Comparison of ENCODE assay signal across 10 mouse cellular contexts in the genomic region with DNA sequence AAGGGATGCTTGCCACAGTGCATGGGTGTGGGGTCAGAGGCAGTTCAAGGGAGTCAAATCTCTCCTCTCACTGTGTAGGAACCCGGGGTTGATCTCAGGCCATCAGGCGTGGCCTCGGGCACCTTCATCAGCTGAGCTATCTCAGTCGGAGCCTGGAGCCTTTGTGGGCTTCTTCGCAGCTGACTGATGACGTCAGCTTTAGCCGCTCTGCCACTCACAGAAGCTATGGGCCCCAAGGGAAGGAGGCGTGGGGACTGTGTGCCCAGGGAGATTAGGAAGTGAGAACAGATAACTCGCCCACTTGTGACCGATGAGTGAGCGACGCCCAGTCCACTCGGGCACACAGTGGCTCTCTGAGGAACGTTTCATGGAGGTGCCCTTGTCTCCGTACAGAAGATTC. TPM values are rescaled to one million over a fixed set of nuclear protein-coding genes. Genes with fewer than 3 reads are reported as not detected.
DNase-seq lines count a peak whose midpoint lies in the region; ATAC-seq and TF ChIP-seq lines count a peak whose summit lies in the region.
"Had no signal": no experiment of that assay in that cellular context is flagged by ENCODE, and none has a peak within 500 bp of the region (broad histone marks: within the 10 kb centered on the region; RNA-seq: fewer than 3 reads in every experiment).

No protein-coding gene starts in this region.

- H3K4me3 ChIP-seq in ES-Bruce4 (ENCODE audit: low read depth, low read length) = no peak overlapping the region
- no peak overlapping the region for H3K4me3 ChIP-seq in intestine, embryonic 16.5 days (ENCODE audit: low read length)
- H3K4me3 ChIP-seq: embryonic facial prominence, embryonic 13.5 days; hindbrain, embryonic 15.5 days; limb, embryonic 12.5 days had no signal

- H3K36me3 ChIP-seq in ES-Bruce4 (ENCODE audit: control insufficient read depth, insufficient read depth, low read length, poor library complexity, severe bottlenecking) = no peaks in the 10 kb centered on the region
- H3K36me3 ChIP-seq in intestine, embryonic 16.5 days (ENCODE audit: control insufficient read depth, insufficient read depth, low read length) = no peaks in the 10 kb centered on the region
- H3K36me3 ChIP-seq: embryonic facial prominence, embryonic 13.5 days; hindbrain, embryonic 15.5 days; limb, embryonic 12.5 days had no signal

- 37% methylated on average over 15 of the region's 15 CpGs for WGBS in intestine, embryonic 16.5 days

- no peaks in the 10 kb centered on the region for H3K27me3 ChIP-seq in ES-Bruce4 (ENCODE audit: control insufficient read depth, insufficient read depth, low read length, poor library complexity, severe bottlenecking)
- no peaks in the 10 kb centered on the region for H3K27me3 ChIP-seq in intestine, embryonic 16.5 days (replicated peaks; ENCODE audit: control insufficient read depth, insufficient read depth, low read length)
- H3K27me3 ChIP-seq: hindbrain, embryonic 15.5 days had no signal

- peaks cover 7% of the 10 kb centered on the region for H3K4me1 ChIP-seq in ES-Bruce4 (ENCODE audit: control insufficient read depth, insufficient read depth, low read length)
- peaks cover 14% of the 10 kb centered on the region for H3K4me1 ChIP-seq in intestine, embryonic 16.5 days (ENCODE audit: control insufficient read depth, insufficient read depth, low read length)

- TF ChIP-seq POLR2A in ES-Bruce4 (IDR thresholded peaks at IDR 0.05; ENCODE audit: insufficient read depth, low read length) = no peak

- no peak overlapping the region for H3K27ac ChIP-seq in ES-Bruce4 (ENCODE audit: insufficient read depth, low read length)
- H3K27ac ChIP-seq in intestine, embryonic 16.5 days (ENCODE audit: low read length) = no peak overlapping the region
- H3K27ac ChIP-seq: embryonic facial prominence, embryonic 13.5 days; hindbrain, embryonic 15.5 days; limb, embryonic 12.5 days had no signal

- 0 out of 2 replicates have a peak, but pooled peaks have one; percentile 45 for TF ChIP-seq EP300 in ES-Bruce4 (IDR thresholded peaks at IDR 0.05; ENCODE audit: insufficient read depth, low read depth, low read length)

- peak; percentile 23 for DNase-seq in brain, adult 2 months (ENCODE audit: low read depth, low spot score)
- DNase-seq in frontal cortex, postnatal 25 days (ENCODE audit: low spot score in 2 of 2) = no peak
- DNase-seq in right cerebral cortex, adult 18-20 months = no peak
- DNase-seq in kidney, adult 18-20 months = no peak

- H3K4me2 ChIP-seq in intestine, embryonic 16.5 days (ENCODE audit: low read depth, low read length) = no peak overlapping the region
- H3K4me2 ChIP-seq: embryonic facial prominence, embryonic 13.5 days; hindbrain, embryonic 15.5 days; limb, embryonic 12.5 days had no signal

- H3K9ac ChIP-seq in ES-Bruce4 (ENCODE audit: low read depth, poor library complexity, severe bottlenecking) = no peak overlapping the region
- no peak overlapping the region for H3K9ac ChIP-seq in intestine, embryonic 16.5 days (ENCODE audit: low read depth, low read length)
- H3K9ac ChIP-seq: embryonic facial prominence, embryonic 13.5 days; hindbrain, embryonic 15.5 days; limb, embryonic 12.5 days had no signal

- H3K9me3 ChIP-seq in ES-Bruce4 (replicated peaks; ENCODE audit: control insufficient read depth, insufficient read depth, low read length, poor library complexity, severe bottlenecking) = no peaks in the 10 kb centered on the region
- H3K9me3 ChIP-seq in intestine, embryonic 16.5 days (ENCODE audit: control insufficient read depth, low read length) = no peaks in the 10 kb centered on the region
- H3K9me3 ChIP-seq: embryonic facial prominence, embryonic 13.5 days; hindbrain, embryonic 15.5 days; limb, embryonic 12.5 days had no signal

- no peak for TF ChIP-seq CTCF in ES-Bruce4 (IDR thresholded peaks at IDR 0.05; ENCODE audit: low read depth, low read length)

- peak; percentile 33 for ATAC-seq in intestine, embryonic 16.5 days
- peak; percentile 81 for ATAC-seq in megakaryocyte progenitor cell, adult 5-6 weeks (replicated peaks; ENCODE audit: poor library complexity)

RNA-seq across cellular contexts. Expression of gene Fhad1, which starts 2.8 kb away (rescaled TPM):
- polyA plus RNA-seq in ES-Bruce4 (2011; ENCODE audit: insufficient read depth, insufficient read length, low read depth, missing spikeins) = 1.5 and 2.1 TPM in 2 replicates
- 1.4 and 2.3 TPM in 2 replicates for polyA plus RNA-seq in intestine, embryonic 16.5 days (2015; fragmentation: Nextera tagmentation; extraction: Ambion mirVana)
- total RNA-seq in megakaryocyte progenitor cell, adult 5-6 weeks (2015) = 0.20 TPM in 1 of 2 replicates, not detected in the other
- total RNA-seq in megakaryocyte progenitor cell, adult 5-6 weeks (2017) = 1.2 TPM in 1 of 2 replicates, not detected in the other
